Mouse (Mus musculus) adrenal gland, postnatal 36 days (tissue): ENCODE data around the gene Pafah1b2. TPM values are rescaled to one million over a fixed set of nuclear protein-coding genes. Genes with fewer than 3 reads are reported as not detected.

ENCODE experiments used
- DNase-seq, 2 experiments: peaks; one replicate each; pipeline ENCODE4 v3.0.0; 2021; ENCODE audit warnings: mixed read lengths in 1 of 2
- long read RNA-seq, 2 experiments: library from polyadenylated mRNA; stranded (forward); transcript quantifications; one replicate each; pipeline ENCODE4 v2.0.0; 2021; ENCODE audit warnings: borderline sequencing depth in 2 of 2
- total RNA-seq, 2 experiments: library from RNA; stranded (reverse); gene quantifications; 2 replicates each; pipeline ENCODE4 v1.2.3; 2021

Pafah1b2 gene
- total RNA-seq, result 100 to 1,000 TPM; 148 to 173 TPM
- long read RNA-seq, experiment 1, full-length matches to known transcripts, result 134 of 160 reads
- long read RNA-seq, experiment 1, partial matches to known transcripts, result 2 of 160 reads
- long read RNA-seq, experiment 1, other reads (novel, unspliced or antisense), result 24 of 160 reads
- long read RNA-seq, experiment 2, full-length matches to known transcripts, result 30 of 36 reads
- long read RNA-seq, experiment 2, partial matches to known transcripts, result 0 of 36 reads
- long read RNA-seq, experiment 2, other reads (novel, unspliced or antisense), result 6 of 36 reads

- DNase-seq, result peak; percentile 96 to 97
These were observed at the start of gene Pafah1b2, which contains the start of gene Sik3 for GRCm38 (mm10) chr9:46012091-46013008. Gene Pafah1b2, minus strand, starts transcription at chr9:46012690. Gene Sik3, plus strand, starts transcription at chr9:46012820.

GRCm38 (mm10) chr9:46061696-46062425 lies 49.4 kb upstream of the Pafah1b2 start:
- peak; percentile 39 to 48 for DNase-seq

GRCm38 (mm10) chr9:46060249-46060648 lies 47.8 kb upstream of the Pafah1b2 start:
- DNase-seq, result no peak

- no peak for DNase-seq
These were observed 45.6 kb upstream of the Pafah1b2 start for GRCm38 (mm10) chr9:46058065-46058464.

- DNase-seq, result no peak
These were observed 40.6 kb upstream of the Pafah1b2 start for GRCm38 (mm10) chr9:46053014-46053666.

- DNase-seq, result no peak
These were observed 37.7 kb upstream of the Pafah1b2 start for GRCm38 (mm10) chr9:46050203-46050602.

- no peak for DNase-seq
These were observed 37.0 kb upstream of the Pafah1b2 start for GRCm38 (mm10) chr9:46049525-46049924.

GRCm38 (mm10) chr9:46046724-46047517 lies 34.4 kb upstream of the Pafah1b2 start:
- no peak for DNase-seq

GRCm38 (mm10) chr9:46043626-46044025 lies 31.1 kb upstream of the Pafah1b2 start:
- no peak for DNase-seq

- DNase-seq, result no peak
These were observed 29.9 kb upstream of the Pafah1b2 start for GRCm38 (mm10) chr9:46042387-46042786.

GRCm38 (mm10) chr9:46041186-46041585 lies 28.7 kb upstream of the Pafah1b2 start:
- DNase-seq, result no peak

- DNase-seq, result no peak
These were observed 26.3 kb upstream of the Pafah1b2 start for GRCm38 (mm10) chr9:46038786-46039185.

GRCm38 (mm10) chr9:46036881-46037280 lies 24.4 kb upstream of the Pafah1b2 start:
- DNase-seq, result no peak

GRCm38 (mm10) chr9:46035290-46035871 lies 22.9 kb upstream of the Pafah1b2 start:
- peak in 1 of 2 experiments; percentile 19 for DNase-seq

- DNase-seq, result no peak
These were observed 21.4 kb upstream of the Pafah1b2 start for GRCm38 (mm10) chr9:46033862-46034261.

- DNase-seq, result no peak
These were observed 20.6 kb upstream of the Pafah1b2 start for GRCm38 (mm10) chr9:46033058-46033457.

GRCm38 (mm10) chr9:46032190-46032589 lies 19.7 kb upstream of the Pafah1b2 start:
- peak in 1 of 2 experiments; percentile 29 for DNase-seq

- DNase-seq, result no peak
These were observed 18.5 kb upstream of the Pafah1b2 start for GRCm38 (mm10) chr9:46030968-46031367.

- no peak for DNase-seq
These were observed 17.7 kb upstream of the Pafah1b2 start for GRCm38 (mm10) chr9:46030184-46030583.

- no peak for DNase-seq
These were observed 17.0 kb upstream of the Pafah1b2 start for GRCm38 (mm10) chr9:46029534-46029933.

GRCm38 (mm10) chr9:46027994-46028393 lies 15.5 kb upstream of the Pafah1b2 start:
- DNase-seq, result no peak
